Mouse (Mus musculus) liver, embryonic 14.5 days (tissue): ENCODE measurements around the gene Zfp651.

Source experiments
- CTCF ChIP-seq: IDR thresholded peaks from 2 replicates; pipeline ENCODE4 v1.5.1; 2016; ENCODE audit warnings: antibody characterized with exemption, low read depth, control low read depth
- EP300 ChIP-seq: IDR thresholded peaks from 2 replicates; pipeline ENCODE4 v1.6.1; 2016; ENCODE audit warnings: antibody characterized with exemption, low read depth

DNA sequence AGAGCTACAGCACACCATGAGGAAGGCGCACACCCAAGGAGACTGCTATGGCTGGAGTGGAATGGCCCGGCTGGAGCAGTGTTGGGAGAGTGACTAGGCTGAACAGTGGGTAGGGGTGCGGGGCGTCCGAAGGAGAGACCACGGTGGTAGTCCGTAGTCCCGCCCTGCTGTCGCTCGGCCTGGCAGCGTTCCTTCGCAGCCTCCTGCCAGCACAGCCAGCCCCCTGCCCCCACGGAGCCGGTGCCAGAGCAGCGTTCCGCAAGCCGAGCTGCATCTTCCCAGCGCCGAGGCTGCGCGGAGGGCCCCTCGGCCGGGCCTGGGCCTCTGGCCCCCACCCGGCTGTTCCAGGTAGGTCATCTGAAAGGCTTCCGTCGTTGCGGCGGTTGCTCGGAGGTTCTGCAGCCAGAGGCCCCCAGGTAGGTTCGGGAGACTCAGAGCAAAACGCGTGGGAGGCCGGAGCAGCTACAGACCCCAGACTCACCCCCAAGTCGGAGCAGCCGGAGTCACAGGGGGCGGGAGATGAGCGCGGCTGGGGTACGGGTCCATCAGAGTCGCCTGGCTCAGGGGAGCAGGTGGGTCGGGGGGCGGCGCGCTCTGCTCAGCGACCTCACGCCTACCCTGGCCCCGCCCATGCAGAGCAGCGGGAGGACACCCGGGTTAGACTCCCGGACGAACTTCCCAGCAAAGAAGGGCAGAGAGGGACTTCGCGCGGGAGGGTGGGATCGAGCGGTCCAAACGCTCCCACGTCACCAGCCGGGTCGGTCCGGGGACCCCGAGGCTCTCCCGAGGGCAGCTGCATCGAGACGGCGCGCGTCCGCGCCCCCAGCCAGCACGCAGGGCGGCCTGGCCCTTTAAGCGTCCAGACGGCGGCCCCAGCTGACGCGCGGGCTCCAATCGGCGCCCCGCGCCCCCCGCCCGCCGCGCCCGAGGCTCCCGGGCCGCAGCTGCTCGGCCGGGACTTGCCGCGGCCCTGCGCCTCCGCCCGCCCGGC lies at the start of gene Zfp651:
- TF ChIP-seq CTCF (no peak), EP300 (no peak)
